Mouse (Mus musculus) embryonic stem cell, embryonic (primary cell): ENCODE measurements around the gene 2310030G06Rik.

Source experiments
- CTCF ChIA-PET, 4 experiments: fragments of 300-600 bp in 2 of 4; fragments of 350-600 bp in 2 of 4; sonication (Branson Sonifier 250); formaldehyde crosslinking; loops; one replicate each; lab custom pipeline; 2022; ENCODE audit warnings: inconsistent platforms in 2 of 4; lab: Charles Lee
- POLR2A ChIA-PET, 4 experiments: fragments of 300-600 bp in 2 of 4; fragments of 350-600 bp in 2 of 4; sonication (Branson Sonifier 250); formaldehyde crosslinking; loops; one replicate each; lab custom pipeline; 2022; ENCODE audit warnings: antibody characterized with exemption in 4 of 4, inconsistent platforms in 1 of 4; lab: Charles Lee

The 2310030G06Rik gene

GRCm38 (mm10) chr9:50752784-50753615 is 6.7 kb upstream of the 2310030G06Rik start:
- ChIA-PET CTCF (interaction anchor here in 2 of 4 experiments (0.8 to 5.0 kb wide), 8 partner anchors 14 to 78 kb away, joined by 3 to 19 read pairs (median 3); partner anchors contain the start of genes Dixdc1 (in 1 of the 2) and Fdxacb1 (in 1 of the 2)), POLR2A (interaction anchor here (0.5 to 4.4 kb wide), 25 partner anchors 9 to 1097 kb away, joined by 3 to 26 read pairs (median 4); partner anchors contain the start of genes Fdxacb1 (in 3 of the 4), Dixdc1 (in 2 of the 4), Alg9 (in 1 of the 4) and Ppp2r1b (in 1 of the 4))

- POLR2A ChIA-PET: interaction anchor here (0.5 to 4.4 kb wide), 20 partner anchors 11 to 1096 kb away, joined by 3 to 26 read pairs (median 4); partner anchors contain the start of genes Fdxacb1 (in 3 of the 4), Dixdc1 (in 1 of the 4), Ppp2r1b (in 1 of the 4) and Sdhd (in 1 of the 4)
- CTCF ChIA-PET: interaction anchor here in 2 of 4 experiments (0.6 to 5.0 kb wide), 7 partner anchors 13 to 300 kb away, joined by 3 to 19 read pairs (median 3); partner anchors contain the start of genes Dixdc1 (in 1 of the 2) and Fdxacb1 (in 1 of the 2)
These were observed 5.8 kb upstream of the 2310030G06Rik start, which contains the start of gene Hspb2 for GRCm38 (mm10) chr9:50752054-50752602. Gene Hspb2 (minus strand): TSS chr9:50752354.

DNA sequence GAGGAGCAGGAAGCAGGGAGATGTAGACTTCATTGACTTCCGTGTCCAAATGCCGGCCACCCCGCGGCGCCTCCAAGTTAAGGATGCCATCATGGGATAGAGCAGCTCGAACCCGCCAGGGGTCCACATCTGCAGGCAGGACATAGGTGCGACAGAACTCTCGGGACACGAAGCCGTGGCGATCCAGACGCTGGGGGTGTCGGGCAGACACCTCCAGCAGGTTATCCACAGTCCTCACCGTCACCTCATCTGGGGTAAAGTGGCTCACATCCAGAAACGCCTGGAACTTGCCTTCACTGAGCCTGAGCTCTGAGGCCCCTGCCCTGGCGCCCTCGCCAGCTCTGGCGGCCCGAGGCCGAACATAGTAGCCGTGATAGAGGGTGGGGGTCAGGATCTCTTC is 5.0 kb upstream of the 2310030G06Rik start, which contains the start of gene Cryab:
TSS of gene Cryab (plus strand) at position 3 of the 400 bp plus-strand sequence.
- ChIA-PET POLR2A (interaction anchor here (0.6 to 4.4 kb wide), 12 partner anchors 10 to 1372 kb away, joined by 3 to 26 read pairs (median 4); partner anchors contain the start of genes Fdxacb1 (in 3 of the 4), Sdhd (in 1 of the 4) and Timm8b (in 1 of the 4)), CTCF (interaction anchor here in 2 of 4 experiments (0.6 to 5.0 kb wide), 3 partner anchors 9 to 17 kb away, joined by 3 to 19 read pairs (median 3); partner anchors contain the start of gene Fdxacb1 (in 2 of the 2))

- CTCF ChIA-PET: interaction anchor here in 2 of 4 experiments (0.7 to 5.0 kb wide), 3 partner anchors 17 to 1220 kb away, joined by 3 to 19 read pairs (median 3); partner anchors contain the start of gene Fdxacb1 (in 2 of the 2)
These were observed 4.4 kb upstream of the 2310030G06Rik start for GRCm38 (mm10) chr9:50750706-50751105.

GRCm38 (mm10) chr9:50745806-50746205 is 530 bp downstream of the 2310030G06Rik start:
- POLR2A ChIA-PET: interaction anchor here in 3 of 4 experiments (0.6 to 2.2 kb wide), 20 partner anchors 9 to 249 kb away, joined by 3 to 12 read pairs (median 4); partner anchors contain the start of genes Fdxacb1 (in 3 of the 3), Dlat (in 1 of the 3), Nkapd1 (in 1 of the 3) and Pih1d2 (in 1 of the 3)
- CTCF ChIA-PET: interaction anchor here in 3 of 4 experiments (0.6 to 1.4 kb wide), 9 partner anchors 13 to 245 kb away, joined by 3 to 10 read pairs (median 3); partner anchors contain the start of gene Fdxacb1 (in 2 of the 3)

More at GRCm38 (mm10) chr9:50750706-50751105, 4.4 kb upstream of the 2310030G06Rik start:
- POLR2A ChIA-PET: interaction anchor here (0.5 to 4.4 kb wide), 13 partner anchors 9 to 159 kb away, joined by 3 to 26 read pairs (median 4); partner anchors contain the start of genes Dixdc1 (in 2 of the 4), Fdxacb1 (in 2 of the 4), Sdhd (in 1 of the 4) and Timm8b (in 1 of the 4)

DNA sequence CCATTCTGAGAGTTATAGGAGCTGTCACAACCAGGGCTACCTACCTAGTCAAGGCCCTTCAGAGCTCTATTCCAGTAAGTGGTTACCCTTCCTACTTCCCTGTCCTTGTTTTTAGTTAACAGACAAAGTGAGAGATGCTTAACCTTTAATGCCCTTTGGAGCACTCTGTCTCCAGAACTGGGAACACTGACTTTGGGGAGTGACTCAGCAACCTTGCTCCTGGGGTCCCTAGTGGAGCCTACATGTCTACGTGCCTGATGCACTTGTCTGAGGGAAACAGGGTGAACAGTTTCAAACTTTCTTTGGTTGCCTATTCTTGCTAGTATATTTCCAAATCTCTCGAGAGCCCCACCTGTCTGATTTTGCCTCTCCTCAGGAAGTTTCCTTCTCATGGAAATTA is 3.6 kb downstream of the 2310030G06Rik start:
- CTCF ChIA-PET: interaction anchor here in 1 of 4 experiments (0.6 to 2.7 kb wide), 2 partner anchors 9 to 25 kb away, joined by 3 to 9 read pairs; partner anchors contain the start of genes Cryab and Fdxacb1
- POLR2A ChIA-PET: interaction anchor here in 2 of 4 experiments (0.9 to 2.4 kb wide), 4 partner anchors 9 to 26 kb away, joined by 3 to 11 read pairs (median 8); partner anchors contain the start of genes Cryab (in 1 of the 2), Fdxacb1 (in 1 of the 2) and Hspb2 (in 1 of the 2)

DNA sequence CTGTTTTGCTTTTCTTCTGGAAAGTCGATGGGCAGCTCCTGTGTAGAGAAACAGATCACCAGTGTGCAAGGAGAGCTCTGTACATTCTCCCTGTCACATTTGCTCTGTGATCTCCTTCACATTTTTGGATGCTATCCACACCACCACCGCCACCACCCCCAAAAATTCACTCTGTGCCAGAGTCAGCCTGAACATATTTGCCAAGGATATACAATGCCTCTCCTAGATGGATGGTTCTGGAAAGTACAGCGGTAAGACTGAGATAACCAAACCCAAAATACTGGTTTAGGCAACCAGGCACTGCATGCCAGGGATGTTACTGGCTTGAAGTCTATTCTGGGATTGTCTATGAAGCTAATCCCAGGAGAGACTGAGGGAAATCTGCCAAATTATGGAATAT is 4.1 kb downstream of the 2310030G06Rik start:
- POLR2A ChIA-PET: interaction anchor here in 2 of 4 experiments (0.9 to 2.4 kb wide), 6 partner anchors 9 to 43 kb away, joined by 3 to 11 read pairs (median 4); partner anchors contain the start of genes Cryab (in 2 of the 2), Hspb2 (in 2 of the 2) and Fdxacb1 (in 1 of the 2)
- CTCF ChIA-PET: interaction anchor here in 1 of 4 experiments (2.7 kb wide), 1 partner anchor 26 kb away, joined by 9 read pairs; the partner anchor contains the start of gene Fdxacb1

GRCm38 (mm10) chr9:50740867-50741784 is 5.2 kb downstream of the 2310030G06Rik start:
- ChIA-PET CTCF (interaction anchor here in 2 of 4 experiments (0.6 to 2.7 kb wide), 3 partner anchors 12 to 81 kb away, joined by 3 to 9 read pairs (median 3); partner anchors contain the start of gene Fdxacb1 (in 1 of the 2)), POLR2A (interaction anchor here in 2 of 4 experiments (0.9 to 2.4 kb wide), 8 partner anchors 10 to 47 kb away, joined by 3 to 11 read pairs (median 4); partner anchors contain the start of genes Cryab (in 2 of the 2), Fdxacb1 (in 2 of the 2) and Hspb2 (in 2 of the 2))

GRCm38 (mm10) chr9:50738914-50739870 is 7.1 kb downstream of the 2310030G06Rik start, which contains the start of gene Dixdc1:
Gene Dixdc1 (minus strand): TSS chr9:50739517.
- ChIA-PET POLR2A (interaction anchor here in 3 of 4 experiments (0.6 to 2.0 kb wide), 29 partner anchors 10 to 242 kb away, joined by 3 to 25 read pairs (median 4); partner anchors contain the start of genes Fdxacb1 (in 3 of the 3), Cryab (in 1 of the 3), Hspb2 (in 1 of the 3) and Nkapd1 (in 1 of the 3)), CTCF (interaction anchor here (0.8 to 1.9 kb wide), 14 partner anchors 9 to 71 kb away, joined by 3 to 24 read pairs (median 4); partner anchors contain the start of genes Fdxacb1 (in 3 of the 4) and Hspb2 (in 1 of the 4))

- POLR2A ChIA-PET: interaction anchor here in 2 of 4 experiments (0.6 kb wide), 3 partner anchors 56 to 368 kb away, joined by 3 to 5 read pairs (median 4); no protein-coding TSS in a partner anchor
These were observed 11.3 kb downstream of the 2310030G06Rik start for GRCm38 (mm10) chr9:50734989-50735388.

GRCm38 (mm10) chr9:50732560-50732959 is 13.8 kb downstream of the 2310030G06Rik start:
- ChIA-PET POLR2A (interaction anchor here in 1 of 4 experiments (1.1 to 2.3 kb wide), 3 partner anchors 9 to 35 kb away, joined by 3 to 7 read pairs (median 4); partner anchors contain the start of gene Fdxacb1), CTCF (interaction anchor here in 1 of 4 experiments (1.1 kb wide), 1 partner anchor 21 kb away, joined by 3 read pairs; no protein-coding TSS in a partner anchor)

More at GRCm38 (mm10) chr9:50734989-50735388, 11.3 kb downstream of the 2310030G06Rik start:
- CTCF ChIA-PET: no interaction called here

- POLR2A ChIA-PET: interaction anchor here in 3 of 4 experiments (0.7 to 5.9 kb wide), 9 partner anchors 9 to 550 kb away, joined by 3 to 23 read pairs (median 6); partner anchors contain the start of genes Dixdc1 (in 2 of the 3), 2310030G06Rik (in 1 of the 3) and Fdxacb1 (in 1 of the 3)
- CTCF ChIA-PET: interaction anchor here in 2 of 4 experiments (0.6 to 1.8 kb wide), 3 partner anchors 7 to 11 kb away, joined by 3 to 5 read pairs (median 3); partner anchors contain the start of gene Dixdc1 (in 1 of the 2)
These were observed 16.7 kb downstream of the 2310030G06Rik start for GRCm38 (mm10) chr9:50729600-50729999.

DNA sequence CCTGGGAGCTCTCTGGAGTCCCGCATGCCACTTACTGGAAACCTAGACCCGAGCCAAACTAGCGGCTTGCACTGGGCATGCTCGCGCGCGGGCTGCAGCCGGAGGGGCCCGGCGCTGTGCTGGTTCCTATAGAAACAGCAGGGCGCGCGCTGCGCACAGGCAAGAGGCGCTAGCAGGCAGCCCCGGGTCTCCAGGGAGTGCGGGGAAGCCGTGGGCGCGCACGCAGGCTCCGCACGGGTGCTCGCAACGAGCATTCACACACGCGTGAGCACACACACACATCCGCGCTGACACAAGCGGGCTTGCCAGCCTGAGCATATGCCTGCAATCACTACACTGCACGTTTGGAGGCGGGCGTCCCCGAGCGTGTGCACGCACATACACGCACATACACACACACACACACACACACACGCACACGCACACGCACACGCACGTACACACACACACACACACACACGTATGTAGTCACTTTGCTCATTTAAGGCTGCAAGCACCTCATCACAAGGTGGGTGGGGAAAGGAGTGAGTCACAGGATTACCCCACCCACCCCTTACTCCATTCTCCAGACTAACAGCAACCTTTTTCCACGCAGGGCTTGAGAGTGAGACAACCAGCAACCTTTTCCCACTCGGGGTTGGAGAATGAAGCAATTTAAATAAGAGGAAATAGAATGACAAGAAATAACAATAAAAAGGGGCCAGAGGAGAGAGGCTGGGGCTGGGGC is 18.2 kb downstream of the 2310030G06Rik start:
- ChIA-PET POLR2A (interaction anchor here in 3 of 4 experiments (0.7 to 5.9 kb wide), 22 partner anchors 9 to 46 kb away, joined by 3 to 23 read pairs (median 4); partner anchors contain the start of genes Dixdc1 (in 3 of the 3), 2310030G06Rik (in 2 of the 3) and Fdxacb1 (in 1 of the 3)), CTCF (interaction anchor here in 2 of 4 experiments (0.6 to 0.9 kb wide), 3 partner anchors 19 to 1194 kb away, joined by 3 read pairs; partner anchors contain the start of gene Fdxacb1 (in 1 of the 2))
